Mouse (Mus musculus): Measurements from ENCODE around the gene Gpa33. TPM values are rescaled to one million over a fixed set of nuclear protein-coding genes. Genes with fewer than 3 reads are reported as not detected.
A peak's percentile ranks its signal among the peaks of the same experiment; 100 is the strongest.

Gene Gpa33
- polyA plus RNA-seq, 1 experiment from 2014 or later = 0.12 TPM

DNA sequence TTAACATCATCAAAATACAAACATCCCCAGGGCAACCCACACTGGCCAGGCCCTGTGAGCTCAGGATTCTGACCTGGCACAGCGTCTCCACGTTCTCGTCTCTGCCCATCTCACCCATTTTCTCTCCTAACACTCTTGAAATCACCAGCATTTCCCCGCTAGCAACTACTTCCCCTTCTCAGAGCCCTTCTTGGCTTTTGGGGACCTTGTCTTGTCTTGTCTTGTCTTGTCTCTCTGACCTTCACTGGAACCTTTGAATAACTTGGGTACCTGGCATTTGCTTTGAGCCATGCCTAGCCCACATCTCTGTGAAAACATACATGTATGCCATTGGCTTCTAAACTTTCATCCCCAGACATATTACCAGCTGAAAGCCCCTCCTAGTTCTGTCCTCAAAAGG is 19.4 kb downstream of the Gpa33 start:
- WGBS = 79% methylated on average over 4 of the region's 4 CpGs
- Histone ChIP-seq H3K4me1 (ENCODE audit: insufficient read depth, low read depth, low read length) (no peaks in the 10 kb centered on the region), H3K9me3 (ENCODE audit: low read length) (no peaks in the 10 kb centered on the region), H3K27me3 (replicated peaks; ENCODE audit: insufficient read depth, low read length) (no peaks in the 10 kb centered on the region), H3K27ac (ENCODE audit: low read length) (no peak overlapping the region), H3K4me3 (ENCODE audit: low read depth, low read length) (no peak overlapping the region), H3K36me3 (ENCODE audit: insufficient read depth, low read length) (no peaks in the 10 kb centered on the region), H3K9ac (replicated peaks; ENCODE audit: low read depth) (no peak overlapping the region), H3K4me2 (replicated peaks; ENCODE audit: low read depth, low read length) (no peak overlapping the region)
- ATAC-seq (no peak), DNase-seq (ENCODE audit: low spot score) (no peak)
- TF ChIP-seq CTCF (IDR thresholded peaks at IDR 0.05) (no peak), EP300 (IDR thresholded peaks at IDR 0.05) (no peak)

DNA sequence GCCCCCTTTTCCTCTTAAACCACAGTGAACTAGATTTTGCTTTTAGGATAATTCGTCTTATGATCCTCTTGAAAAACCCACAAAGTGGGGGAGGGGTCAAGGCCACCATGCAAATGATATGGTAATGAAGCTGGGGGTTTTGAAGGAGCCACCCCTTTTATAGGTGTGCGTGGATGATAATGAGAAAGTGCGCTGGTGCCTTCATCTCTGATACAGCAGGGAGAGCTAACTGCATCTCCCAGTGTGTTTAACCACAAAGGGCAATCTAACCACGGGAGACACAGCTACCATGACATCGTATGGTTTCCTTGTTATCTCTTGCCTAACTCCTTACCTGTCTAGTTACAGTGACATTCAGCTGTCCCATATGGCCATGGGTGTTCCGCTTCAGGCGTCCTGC is 20.0 kb downstream of the Gpa33 start:
- ATAC-seq (no peak), DNase-seq (ENCODE audit: low spot score) (no peak)
- Histone ChIP-seq H3K4me3 (ENCODE audit: low read depth, low read length) (no peak overlapping the region), H3K9ac (replicated peaks; ENCODE audit: low read depth) (no peak overlapping the region; the same call in 1 of the 2 replicates), H3K4me1 (ENCODE audit: insufficient read depth, low read depth, low read length) (no peaks in the 10 kb centered on the region), H3K27ac (ENCODE audit: low read length) (no peak overlapping the region), H3K9me3 (ENCODE audit: low read length) (no peaks in the 10 kb centered on the region), H3K27me3 (replicated peaks; ENCODE audit: insufficient read depth, low read length) (no peaks in the 10 kb centered on the region), H3K36me3 (ENCODE audit: insufficient read depth, low read length) (no peaks in the 10 kb centered on the region), H3K4me2 (replicated peaks; ENCODE audit: low read depth, low read length) (no peak overlapping the region)
- TF ChIP-seq EP300 (IDR thresholded peaks at IDR 0.05) (no peak), CTCF (IDR thresholded peaks at IDR 0.05) (no peak)
- WGBS = 79% methylated on average over 7 of the region's 7 CpGs

GRCm38 (mm10) chr1:166151341-166151740 is 21.3 kb downstream of the Gpa33 start:
- Histone ChIP-seq H3K4me1 (ENCODE audit: insufficient read depth, low read depth, low read length) (no peaks in the 10 kb centered on the region), H3K9ac (replicated peaks; ENCODE audit: low read depth) (no peak overlapping the region), H3K4me3 (ENCODE audit: low read depth, low read length) (no peak overlapping the region), H3K4me2 (replicated peaks; ENCODE audit: low read depth, low read length) (no peak overlapping the region), H3K27me3 (replicated peaks; ENCODE audit: insufficient read depth, low read length) (no peaks in the 10 kb centered on the region), H3K36me3 (ENCODE audit: insufficient read depth, low read length) (no peaks in the 10 kb centered on the region), H3K27ac (ENCODE audit: low read length) (no peak overlapping the region), H3K9me3 (ENCODE audit: low read length) (no peaks in the 10 kb centered on the region)
- DNase-seq (ENCODE audit: low spot score) = no peak
- ATAC-seq = no peak
- WGBS = 53% methylated on average over 11 of the region's 11 CpGs
- TF ChIP-seq CTCF (IDR thresholded peaks at IDR 0.05) (peak; percentile 37; the same call in 1 of the 2 replicates), EP300 (IDR thresholded peaks at IDR 0.05) (no peak)

GRCm38 (mm10) chr1:166152034-166152433 is 22.0 kb downstream of the Gpa33 start:
- Histone ChIP-seq H3K36me3 (ENCODE audit: insufficient read depth, low read length) (no peaks in the 10 kb centered on the region), H3K9ac (replicated peaks; ENCODE audit: low read depth) (no peak overlapping the region), H3K27ac (ENCODE audit: low read length) (no peak overlapping the region), H3K4me2 (replicated peaks; ENCODE audit: low read depth, low read length) (no peak overlapping the region), H3K4me3 (ENCODE audit: low read depth, low read length) (no peak overlapping the region), H3K4me1 (ENCODE audit: insufficient read depth, low read depth, low read length) (no peaks in the 10 kb centered on the region), H3K27me3 (replicated peaks; ENCODE audit: insufficient read depth, low read length) (no peaks in the 10 kb centered on the region), H3K9me3 (ENCODE audit: low read length) (no peaks in the 10 kb centered on the region)
- DNase-seq (ENCODE audit: low spot score) = no peak
- ATAC-seq = no peak
- WGBS = 85% methylated on average over 10 of the region's 10 CpGs
- TF ChIP-seq EP300 (IDR thresholded peaks at IDR 0.05) = no peak
- no peak for TF ChIP-seq CTCF (IDR thresholded peaks at IDR 0.05)

DNA sequence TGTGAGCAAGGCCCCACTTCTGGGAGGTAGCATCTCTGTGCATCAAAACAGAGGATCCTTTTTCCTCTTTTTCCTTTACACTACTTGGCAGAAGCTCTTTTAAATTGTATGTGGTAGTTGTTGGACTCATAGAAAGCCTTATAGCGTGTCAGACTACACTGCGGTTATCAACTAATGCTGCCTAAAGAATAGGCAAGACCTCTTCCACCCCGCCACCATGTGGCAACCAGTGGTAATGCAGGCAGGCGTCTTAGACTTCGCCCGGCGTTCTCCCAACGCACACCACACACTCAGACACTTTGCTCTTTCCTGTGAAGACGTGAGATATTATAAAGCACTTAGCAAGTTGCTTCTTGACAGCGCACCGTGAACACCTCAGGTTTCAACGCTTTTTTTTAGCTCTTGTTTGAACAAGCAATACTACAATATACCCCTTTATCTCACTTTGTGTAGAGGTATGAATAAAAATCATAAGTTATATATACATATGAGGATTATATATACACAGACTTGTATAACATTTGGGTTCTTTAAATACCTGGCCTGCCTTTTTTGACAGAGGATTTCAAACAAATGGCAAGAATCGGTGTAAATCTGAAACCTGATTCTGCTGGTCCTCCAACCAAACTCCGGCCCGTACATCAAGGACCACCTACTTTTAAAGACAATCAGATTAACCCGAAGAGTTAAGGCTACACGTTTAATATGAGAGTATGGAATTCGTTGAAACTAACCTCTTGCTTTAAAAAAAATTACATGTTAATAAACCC is 23.5 kb downstream of the Gpa33 start:
- Histone ChIP-seq H3K9ac (replicated peaks; ENCODE audit: low read depth) (no peak overlapping the region), H3K4me2 (replicated peaks; ENCODE audit: low read depth, low read length) (no peak overlapping the region), H3K27ac (ENCODE audit: low read length) (no peak overlapping the region), H3K9me3 (ENCODE audit: low read length) (no peaks in the 10 kb centered on the region), H3K36me3 (ENCODE audit: insufficient read depth, low read length) (no peaks in the 10 kb centered on the region), H3K4me3 (ENCODE audit: low read depth, low read length) (no peak overlapping the region), H3K4me1 (ENCODE audit: insufficient read depth, low read depth, low read length) (no peaks in the 10 kb centered on the region), H3K27me3 (replicated peaks; ENCODE audit: insufficient read depth, low read length) (no peaks in the 10 kb centered on the region)
- WGBS = 10% methylated on average over 18 of the region's 18 CpGs
- DNase-seq (ENCODE audit: low spot score) (peak; percentile 82), ATAC-seq (peak; percentile 61)
- peak; percentile 99 for TF ChIP-seq CTCF (IDR thresholded peaks at IDR 0.05)
- no peak; the same call in 1 of the 2 replicates for TF ChIP-seq EP300 (IDR thresholded peaks at IDR 0.05)

GRCm38 (mm10) chr1:166154162-166155112 is 24.4 kb downstream of the Gpa33 start:
- Histone ChIP-seq H3K4me2 (replicated peaks; ENCODE audit: low read depth, low read length) (peak overlapping the region; percentile 50), H3K27me3 (replicated peaks; ENCODE audit: insufficient read depth, low read length) (0 out of 2 replicates have a peak, but pooled peaks cover 7% of the 10 kb centered on the region), H3K4me3 (ENCODE audit: low read depth, low read length) (peak overlapping the region; percentile 14; the same call in 1 of the 2 replicates), H3K27ac (ENCODE audit: low read length) (no peak overlapping the region), H3K9me3 (ENCODE audit: low read length) (no peaks in the 10 kb centered on the region), H3K36me3 (ENCODE audit: insufficient read depth, low read length) (no peaks in the 10 kb centered on the region), H3K9ac (replicated peaks; ENCODE audit: low read depth) (no peak overlapping the region), H3K4me1 (ENCODE audit: insufficient read depth, low read depth, low read length) (no peaks in the 10 kb centered on the region)
- WGBS = 6% methylated on average over 29 of the region's 29 CpGs
- TF ChIP-seq EP300 (IDR thresholded peaks at IDR 0.05) (no peak), CTCF (IDR thresholded peaks at IDR 0.05) (peak; percentile 93)
- peak; percentile 69 for ATAC-seq
- DNase-seq (ENCODE audit: low spot score) = peak; percentile 85
